Mouse (Mus musculus): ENCODE measurements around the gene Wdr73.

The Wdr73 gene

GRCm38 (mm10) chr7:80894815-80895519 is 6.1 kb downstream of the Wdr73 start:
- DNase-seq (ENCODE audit: extremely low read depth, low read depth): no peak

- DNase-seq (ENCODE audit: extremely low read depth, low read depth): no peak
Measured at GRCm38 (mm10) chr7:80894196-80894595, 6.9 kb downstream of the Wdr73 start.

GRCm38 (mm10) chr7:80893753-80894129 is 7.3 kb downstream of the Wdr73 start:
- no peak for DNase-seq (ENCODE audit: extremely low read depth, low read depth)

GRCm38 (mm10) chr7:80893086-80893752 is 7.8 kb downstream of the Wdr73 start:
- DNase-seq (ENCODE audit: extremely low read depth, low read depth): no peak

GRCm38 (mm10) chr7:80889841-80890241 is 11.2 kb downstream of the Wdr73 start:
- no peak for DNase-seq (ENCODE audit: extremely low read depth, low read depth)

- no peak for DNase-seq (ENCODE audit: extremely low read depth, low read depth)
Measured at GRCm38 (mm10) chr7:80889021-80889511, 12.0 kb downstream of the Wdr73 start.

- DNase-seq (ENCODE audit: extremely low read depth, low read depth): no peak
Measured at GRCm38 (mm10) chr7:80888595-80888994, 12.5 kb downstream of the Wdr73 start.

GRCm38 (mm10) chr7:80885666-80886065 is 15.4 kb downstream of the Wdr73 start:
- no peak for DNase-seq (ENCODE audit: extremely low read depth, low read depth)

- peak; percentile 97 for DNase-seq (ENCODE audit: extremely low read depth, low read depth)
Measured at GRCm38 (mm10) chr7:80882830-80883505, 18.1 kb downstream of the Wdr73 start.

GRCm38 (mm10) chr7:80875727-80876126 is 25.3 kb downstream of the Wdr73 start:
- no peak for DNase-seq (ENCODE audit: extremely low read depth, low read depth)

- no peak for DNase-seq (ENCODE audit: extremely low read depth, low read depth)
Measured at GRCm38 (mm10) chr7:80873631-80874030, 27.4 kb downstream of the Wdr73 start.

GRCm38 (mm10) chr7:80873038-80873437 is 28.0 kb downstream of the Wdr73 start:
- DNase-seq (ENCODE audit: extremely low read depth, low read depth): no peak

- DNase-seq (ENCODE audit: extremely low read depth, low read depth): no peak
Measured at GRCm38 (mm10) chr7:80868686-80869085, 32.4 kb downstream of the Wdr73 start.

- no peak for DNase-seq (ENCODE audit: extremely low read depth, low read depth)
Measured at GRCm38 (mm10) chr7:80866514-80867147, 34.4 kb downstream of the Wdr73 start.

- DNase-seq (ENCODE audit: extremely low read depth, low read depth): no peak
Measured at GRCm38 (mm10) chr7:80865521-80865920, 35.5 kb downstream of the Wdr73 start.

- DNase-seq (ENCODE audit: extremely low read depth, low read depth): peak; percentile 80
Measured at GRCm38 (mm10) chr7:80864831-80865230, 36.2 kb downstream of the Wdr73 start.

- no peak for DNase-seq (ENCODE audit: extremely low read depth, low read depth)
Measured at GRCm38 (mm10) chr7:80864151-80864550, 36.9 kb downstream of the Wdr73 start.

- no peak for DNase-seq (ENCODE audit: extremely low read depth, low read depth)
Measured at GRCm38 (mm10) chr7:80863520-80863919, 37.5 kb downstream of the Wdr73 start.

- peak; percentile 67 for DNase-seq (ENCODE audit: extremely low read depth, low read depth)
Measured at GRCm38 (mm10) chr7:80862475-80862874, 38.6 kb downstream of the Wdr73 start.

GRCm38 (mm10) chr7:80860729-80861274 is 40.3 kb downstream of the Wdr73 start, which contains the start of gene Zscan2:
Gene Zscan2 (plus strand): TSS chr7:80860920.
- peak; percentile 93 for DNase-seq (ENCODE audit: extremely low read depth, low read depth)

- DNase-seq (ENCODE audit: extremely low read depth, low read depth): peak; percentile 65
Measured at GRCm38 (mm10) chr7:80860227-80860626, 40.8 kb downstream of the Wdr73 start.

Data from MEL-GATA-1-ER (cell line).